Mouse (Mus musculus) lung, postnatal 14 days (tissue): ENCODE measurements around the gene Irs2.

Experiments
- DNase-seq: peaks from one replicate; pipeline ENCODE4 v3.0.0; 2021

Gene Irs2

DNA sequence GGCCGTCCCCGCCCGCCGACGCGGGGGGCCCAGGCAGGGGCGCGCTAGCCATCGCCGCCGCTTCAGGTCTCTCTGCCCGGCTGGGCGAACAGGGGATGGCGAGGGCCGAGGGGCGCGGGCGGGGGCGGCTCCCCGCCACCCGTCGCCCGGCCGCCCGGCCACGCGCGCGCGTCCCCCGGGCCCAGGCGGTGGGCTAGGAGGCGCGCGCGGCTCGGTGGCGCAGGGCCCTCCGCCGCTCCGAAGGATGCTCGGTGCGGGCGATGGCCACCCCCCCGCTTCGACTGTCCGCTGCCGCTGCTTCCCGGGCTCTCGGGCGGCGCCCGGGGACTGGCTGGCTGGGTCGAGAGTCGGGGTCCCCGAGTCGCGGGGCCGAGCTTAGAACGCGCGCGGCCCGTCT lies at the start of gene Irs2:
Gene Irs2, minus strand, starts transcription at position 80 of the 397 bp plus-strand sequence.
- no peak for DNase-seq

DNA sequence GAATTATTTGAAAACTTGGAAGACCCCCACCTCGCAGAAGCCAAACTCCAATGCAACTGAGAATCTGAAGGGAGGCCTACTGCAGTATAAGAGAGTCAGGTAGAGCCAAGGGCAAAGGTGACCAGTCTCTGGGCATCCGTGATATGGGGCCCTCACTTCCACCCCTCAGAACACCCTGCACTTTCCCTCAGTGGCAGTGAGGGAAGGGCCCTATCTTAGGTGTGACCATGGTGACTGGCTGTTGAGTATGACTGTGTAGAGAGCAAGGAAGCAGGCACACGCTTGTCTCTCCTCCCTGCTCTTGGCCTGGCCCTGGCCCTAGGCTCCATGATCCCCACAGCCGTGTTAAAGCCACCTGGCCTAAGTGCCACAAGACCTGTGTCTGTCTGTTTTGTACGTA lies 48.4 kb upstream of the Irs2 start:
- no peak for DNase-seq

DNA sequence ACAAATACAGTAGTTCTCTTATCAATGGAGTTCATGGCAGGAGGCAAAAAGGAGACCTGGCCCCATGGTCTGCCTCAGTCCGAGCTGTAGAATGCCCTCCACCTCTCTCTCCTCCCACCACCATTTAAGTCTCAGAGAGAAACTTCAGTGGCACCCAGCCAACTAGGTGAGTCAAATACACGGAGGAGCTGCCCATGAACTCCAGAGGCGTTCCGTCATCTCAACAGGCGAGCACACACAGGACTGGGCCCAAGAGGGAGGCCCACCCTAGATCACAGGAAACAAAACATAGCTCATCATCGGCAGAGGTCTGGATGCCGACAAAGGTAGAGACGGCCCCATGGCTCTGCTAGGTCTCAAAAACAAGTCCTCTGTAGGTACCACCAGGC lies 47.9 kb upstream of the Irs2 start:
- no peak for DNase-seq

DNA sequence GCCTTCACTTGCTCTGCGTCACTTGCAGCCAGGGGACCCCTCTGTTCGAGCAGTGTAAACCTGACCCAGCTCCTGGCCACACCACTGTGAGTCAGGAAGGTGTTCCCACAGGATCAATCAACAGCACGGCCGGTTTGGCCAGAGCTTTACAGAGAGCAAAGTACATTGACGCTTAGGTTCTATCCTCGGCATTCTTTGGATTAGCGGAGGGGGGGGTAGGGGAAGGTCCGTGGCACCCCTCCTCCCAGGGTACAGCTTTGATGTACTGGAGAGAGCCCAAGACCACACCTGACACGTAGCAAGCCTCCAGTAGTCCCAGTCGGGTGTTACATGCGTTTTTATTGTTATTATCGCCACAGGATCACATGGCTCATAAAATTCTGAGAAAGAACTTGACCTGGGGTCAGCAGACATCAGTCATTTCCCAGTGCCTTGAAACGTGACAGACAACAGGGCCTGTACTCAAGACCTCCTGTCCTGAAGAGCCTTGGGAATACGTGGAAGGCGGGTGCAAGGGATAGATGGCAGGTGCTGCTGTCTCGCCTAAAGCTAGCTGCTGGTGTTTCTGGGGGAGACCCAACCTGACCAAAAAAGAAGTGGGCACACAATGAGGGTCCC lies 47.4 kb upstream of the Irs2 start:
- DNase-seq = no peak

DNA sequence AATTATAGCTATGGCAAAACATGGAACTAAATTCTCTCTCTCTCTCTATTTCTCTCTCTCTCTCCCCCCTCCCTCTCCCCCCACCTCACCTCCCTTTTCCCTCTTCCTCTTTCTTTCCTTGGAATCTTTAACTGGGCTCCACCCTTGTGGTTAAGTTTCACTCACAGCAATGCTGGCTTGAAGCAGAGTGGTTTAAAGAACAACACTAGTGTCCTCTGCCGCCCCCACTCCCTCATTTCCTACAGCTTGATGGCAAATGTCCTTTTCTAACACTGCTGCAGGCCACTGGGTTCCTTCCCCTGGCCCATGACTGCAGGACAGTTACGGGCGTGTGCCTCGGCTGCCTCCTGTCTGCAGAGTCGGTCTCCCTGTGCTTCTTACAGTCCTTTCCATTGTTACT lies 41.6 kb upstream of the Irs2 start:
- DNase-seq = no peak

DNA sequence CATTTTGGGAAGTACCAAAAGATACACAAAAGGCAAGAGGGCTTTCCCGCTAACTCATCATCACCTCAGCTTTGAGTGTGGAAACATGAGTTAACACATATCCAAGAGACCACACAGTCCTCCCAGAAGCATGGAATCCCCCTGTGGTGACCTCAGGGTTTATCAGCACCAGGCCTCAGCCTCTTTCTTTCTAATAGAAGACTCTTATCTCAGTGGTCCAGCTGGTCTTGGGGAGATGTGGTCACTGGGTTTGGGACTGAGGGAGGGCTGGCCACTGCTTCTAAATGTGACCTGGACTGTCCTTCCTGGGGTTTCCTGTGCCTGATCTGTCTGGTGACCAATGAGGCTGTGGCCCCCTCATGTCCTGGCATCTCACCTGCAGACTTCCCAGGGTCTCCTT lies 39.6 kb upstream of the Irs2 start:
- DNase-seq = no peak

DNA sequence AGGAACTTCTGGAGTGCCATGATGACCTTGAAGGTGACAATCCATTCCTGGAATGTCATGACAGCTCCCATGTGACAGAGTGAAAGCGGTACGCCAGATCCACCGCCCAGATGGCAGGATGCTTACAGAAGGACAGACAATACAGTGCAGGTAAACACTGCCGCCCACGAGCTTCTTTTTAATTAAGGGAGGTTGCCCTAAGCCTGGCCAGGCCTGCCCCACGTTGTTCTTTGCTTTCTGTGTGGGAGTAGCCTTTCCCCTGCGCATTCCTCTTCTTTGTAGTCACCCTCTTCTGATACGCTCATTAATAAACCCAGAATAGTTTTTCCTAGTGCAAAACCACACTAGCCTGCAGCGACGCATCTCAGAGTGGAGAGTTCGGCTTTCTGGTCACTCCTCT lies 36.4 kb upstream of the Irs2 start:
- DNase-seq = no peak

DNA sequence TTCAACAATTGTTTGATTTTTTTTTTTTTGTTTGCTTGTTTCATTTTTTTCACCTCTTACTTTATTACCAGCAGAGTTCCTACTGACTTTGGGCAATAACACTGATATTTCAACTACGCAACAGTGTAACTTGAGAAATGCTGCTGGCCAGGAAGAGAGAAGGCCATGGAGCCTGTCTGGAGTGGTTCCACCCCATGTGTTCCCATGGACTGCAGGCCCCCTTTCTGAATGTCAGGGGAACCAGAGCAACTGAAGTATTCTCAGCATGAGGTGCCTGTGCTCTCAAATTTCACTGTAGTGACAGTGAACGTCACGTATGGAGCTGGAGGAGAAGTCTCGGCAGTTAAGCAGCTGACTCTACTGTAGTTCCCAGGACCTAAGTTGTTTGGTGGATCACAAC lies 35.3 kb upstream of the Irs2 start:
- DNase-seq = no peak

DNA sequence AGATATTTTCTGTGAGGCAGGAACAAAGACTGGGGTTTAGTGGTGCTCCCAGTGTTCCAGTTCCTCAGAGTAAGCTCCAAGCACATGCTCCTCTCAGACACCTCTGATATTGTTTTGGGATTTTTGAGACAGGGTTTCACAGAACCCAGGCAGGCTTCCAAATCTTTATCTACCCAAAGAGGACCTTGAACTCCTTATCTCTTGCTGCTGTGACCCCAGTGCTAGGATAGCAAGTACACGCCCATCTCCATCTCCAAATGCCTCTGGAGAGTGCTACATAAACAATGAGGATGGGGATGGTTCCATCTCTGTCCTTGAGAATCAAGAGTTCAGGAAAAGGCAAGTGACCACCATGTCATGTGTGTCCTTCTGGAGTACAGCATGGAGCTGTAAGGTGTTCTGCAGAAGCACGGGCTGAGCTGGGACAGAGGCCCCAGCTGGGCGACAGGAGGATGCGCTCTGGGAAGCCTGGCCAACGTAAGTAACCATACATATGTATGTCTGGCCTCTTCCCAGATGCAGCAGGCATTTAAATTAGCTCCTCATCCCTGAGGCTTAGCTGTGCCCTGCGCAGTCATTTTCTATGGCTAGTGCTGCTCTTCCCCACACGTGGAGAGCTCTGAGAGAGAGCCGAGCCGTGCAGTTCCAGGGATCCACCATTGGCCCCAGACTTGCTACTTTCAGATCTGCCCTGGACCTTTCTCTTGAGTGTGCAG lies 34.8 kb upstream of the Irs2 start:
- DNase-seq = no peak

DNA sequence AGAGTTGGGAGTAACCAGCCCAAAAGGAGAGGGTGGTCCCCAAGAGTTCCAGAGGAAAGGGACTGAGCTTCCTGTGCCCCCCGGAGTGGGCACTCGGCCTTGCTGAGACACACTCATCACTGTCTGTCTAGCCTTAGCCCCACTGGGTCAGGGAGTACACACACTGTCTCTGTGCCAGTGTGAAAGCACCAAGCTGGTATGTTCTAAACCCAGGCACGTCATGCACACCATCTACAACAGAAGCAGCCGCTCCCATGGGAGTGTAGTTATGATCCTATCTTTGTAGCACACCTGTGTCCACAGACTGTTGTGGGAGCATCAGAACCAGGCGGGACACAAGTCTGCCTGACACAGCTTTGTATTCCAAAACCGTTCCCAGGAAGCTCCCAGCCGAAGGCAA lies 31.8 kb upstream of the Irs2 start:
- no peak for DNase-seq

DNA sequence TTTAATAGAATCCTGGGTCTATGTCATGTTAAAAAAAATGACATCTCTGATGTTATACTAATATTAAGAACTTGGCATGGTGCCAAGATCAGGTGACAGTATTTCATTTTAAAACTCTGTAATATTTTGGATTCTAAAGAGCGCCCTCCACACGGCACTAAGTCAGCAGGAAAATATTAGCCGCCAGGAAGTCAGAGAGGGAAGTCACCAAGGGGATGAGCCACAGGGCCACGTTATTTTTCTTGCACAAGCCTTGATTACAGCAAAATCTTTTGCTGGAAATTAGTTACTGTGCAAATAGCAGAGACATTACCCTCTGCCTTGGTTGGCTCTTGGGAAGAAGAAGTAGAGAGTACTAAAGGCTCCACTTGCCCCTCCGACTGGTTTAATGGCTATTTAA lies 30.5 kb upstream of the Irs2 start:
- DNase-seq = no peak

DNA sequence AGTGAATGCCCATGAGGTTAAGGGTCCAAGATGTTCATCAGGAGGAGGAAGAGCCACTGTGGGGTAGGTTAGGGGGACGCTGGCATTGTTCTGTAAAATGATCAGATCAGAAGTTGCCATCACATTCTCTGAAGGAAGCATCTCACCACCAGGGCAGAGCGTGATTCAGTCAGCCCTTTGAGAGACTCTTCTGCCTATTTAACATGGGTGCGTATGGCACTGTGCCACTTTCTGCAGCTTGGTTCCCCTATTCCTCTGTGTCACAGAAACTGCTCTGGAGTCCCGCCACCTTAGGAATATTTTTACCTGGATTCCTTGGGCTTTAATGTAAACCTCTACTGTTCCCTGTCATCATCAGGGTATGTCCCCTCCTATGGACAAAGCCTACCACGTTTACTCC lies 30.1 kb upstream of the Irs2 start:
- no peak for DNase-seq

DNA sequence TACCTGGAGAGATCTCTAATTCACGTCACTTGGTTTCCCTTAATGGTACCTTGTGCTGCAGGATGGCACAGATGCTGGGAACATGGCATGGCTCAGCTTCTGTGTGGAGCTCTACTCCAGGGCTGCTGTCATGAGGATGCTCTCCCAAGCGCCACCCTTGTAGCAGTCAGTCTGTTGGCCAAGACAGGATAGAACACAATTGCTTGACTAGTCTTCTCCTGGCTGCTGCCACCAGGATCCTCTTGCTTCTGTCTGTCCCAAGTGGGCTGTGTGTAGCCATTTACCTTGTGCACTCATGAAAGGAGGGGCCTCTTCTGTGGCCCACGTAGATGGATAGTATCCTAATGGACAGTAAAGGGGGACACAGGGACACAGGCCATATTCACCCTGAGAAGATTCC lies 28.5 kb upstream of the Irs2 start:
- no peak for DNase-seq

DNA sequence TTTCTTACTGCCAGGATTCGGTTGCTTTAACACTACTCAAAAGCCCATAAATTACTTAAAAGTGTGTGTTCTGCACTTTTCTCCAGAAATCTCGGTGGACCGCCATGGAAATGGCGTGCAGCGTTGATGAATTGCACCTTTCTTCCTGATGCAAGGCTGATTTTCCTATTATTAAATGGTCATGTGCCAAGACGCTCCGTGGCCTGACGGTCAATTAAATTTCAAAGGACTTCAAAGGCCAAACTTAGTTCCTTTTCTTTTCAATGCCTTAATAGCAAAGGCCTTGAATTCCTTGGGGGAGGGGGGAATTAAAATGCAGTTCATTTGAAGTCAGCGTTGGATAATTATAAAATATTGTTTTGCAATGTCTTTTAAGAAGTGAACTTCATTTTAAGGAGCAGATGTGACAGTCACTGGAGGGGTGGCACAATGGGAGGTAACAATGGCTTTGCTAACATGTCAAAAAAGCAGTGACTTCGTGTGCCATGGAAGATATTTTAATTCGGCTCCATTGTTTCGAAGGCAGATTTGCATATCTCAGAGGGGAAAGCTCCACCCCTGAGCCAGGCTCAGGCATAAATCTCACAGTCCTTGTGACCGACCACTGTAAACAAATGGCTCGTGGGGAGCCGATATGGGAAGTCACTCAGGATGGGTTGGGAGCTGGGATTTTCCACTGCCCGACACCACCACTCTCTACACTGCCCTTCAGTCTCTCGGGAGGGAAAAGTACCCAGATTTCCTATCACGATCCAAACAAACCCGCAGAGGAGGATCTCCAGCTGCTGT lies 27.6 kb upstream of the Irs2 start:
- no peak for DNase-seq

DNA sequence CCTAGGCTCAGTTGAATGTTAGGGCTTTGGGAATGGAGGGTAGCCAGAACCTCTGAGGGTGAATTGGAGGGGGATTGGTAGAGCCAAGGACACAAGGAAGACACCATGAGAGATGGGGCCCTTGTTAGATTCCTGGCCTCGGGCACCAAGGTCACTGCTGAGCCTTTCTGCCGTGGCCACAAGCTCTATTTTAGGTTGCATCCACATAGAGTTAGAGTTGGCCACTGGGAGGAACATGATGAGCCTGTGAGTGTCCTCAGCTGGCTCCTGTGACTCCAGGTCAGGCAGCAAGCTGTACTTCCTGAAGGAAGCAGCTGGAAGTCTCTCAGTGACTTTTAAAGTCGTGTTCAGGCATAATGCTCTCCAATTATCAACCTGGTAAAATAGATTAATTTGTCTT lies 16.6 kb upstream of the Irs2 start:
- no peak for DNase-seq

DNA sequence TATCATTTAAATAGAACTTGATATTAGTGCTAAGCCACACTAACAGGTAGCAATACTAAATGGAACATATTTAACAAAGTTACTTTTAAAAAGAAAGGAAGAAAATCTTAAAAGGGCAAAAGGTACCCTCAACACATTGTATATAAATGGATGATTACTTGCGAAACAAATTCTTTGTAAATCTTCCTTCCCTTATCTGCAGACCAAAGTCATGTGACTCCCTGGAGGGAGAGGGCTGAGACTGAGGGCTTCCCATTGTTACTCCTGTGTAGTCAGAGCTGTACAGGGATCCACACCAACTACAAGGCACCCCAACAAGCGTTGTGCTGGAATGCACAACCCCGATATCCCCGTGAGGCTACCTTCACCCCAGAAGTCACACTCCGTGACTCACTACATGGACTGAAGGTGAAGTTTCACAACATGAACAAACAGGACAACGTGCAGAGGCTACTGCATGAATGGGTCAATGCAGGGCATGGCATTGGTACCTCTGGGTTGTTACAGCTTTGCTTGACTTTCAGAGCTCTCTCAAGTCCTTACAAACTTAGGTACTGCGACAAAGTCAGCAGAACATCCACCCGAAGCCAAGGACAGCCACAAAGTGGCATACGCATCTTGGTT lies 12.8 kb upstream of the Irs2 start:
- no peak for DNase-seq

DNA sequence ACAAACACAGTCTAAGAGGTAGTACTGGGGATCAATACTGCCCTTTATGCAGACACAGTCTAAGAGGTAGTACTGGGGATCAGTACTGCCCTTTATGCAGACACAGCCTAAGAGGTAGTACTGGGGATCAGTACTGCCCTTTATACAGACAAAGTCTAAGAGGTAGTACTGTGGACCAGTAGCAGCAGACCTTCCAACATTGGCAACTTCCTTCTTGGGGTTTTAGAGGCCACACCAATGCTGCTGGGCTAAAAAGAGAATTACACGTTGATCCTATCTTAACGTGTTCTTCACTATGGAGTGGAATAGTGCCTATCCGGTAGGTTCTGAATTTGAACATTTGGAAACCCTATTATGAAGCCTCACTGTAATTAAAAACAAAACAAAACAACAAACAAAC lies 7.4 kb upstream of the Irs2 start:
- no peak for DNase-seq

DNA sequence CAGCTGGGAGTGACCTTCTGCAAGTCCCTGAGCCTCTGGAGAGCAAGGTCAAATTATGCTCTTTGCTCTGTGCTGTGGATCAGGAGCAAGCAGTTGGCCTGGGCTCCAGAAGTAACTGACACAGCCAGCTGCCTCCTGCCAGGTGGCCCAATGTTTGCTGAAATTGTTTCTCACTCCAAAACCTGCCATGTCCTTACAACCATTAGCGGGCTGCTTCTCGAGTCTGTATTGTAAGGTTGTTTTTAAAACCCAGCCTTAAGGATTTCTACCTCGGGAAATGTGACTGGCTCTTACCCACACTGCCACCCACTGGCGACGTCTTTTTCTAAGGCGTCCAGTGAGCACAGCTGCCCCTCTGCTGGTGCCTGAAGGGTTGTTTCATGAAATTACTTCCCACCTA lies 5.0 kb upstream of the Irs2 start:
- DNase-seq = peak; percentile 78

DNA sequence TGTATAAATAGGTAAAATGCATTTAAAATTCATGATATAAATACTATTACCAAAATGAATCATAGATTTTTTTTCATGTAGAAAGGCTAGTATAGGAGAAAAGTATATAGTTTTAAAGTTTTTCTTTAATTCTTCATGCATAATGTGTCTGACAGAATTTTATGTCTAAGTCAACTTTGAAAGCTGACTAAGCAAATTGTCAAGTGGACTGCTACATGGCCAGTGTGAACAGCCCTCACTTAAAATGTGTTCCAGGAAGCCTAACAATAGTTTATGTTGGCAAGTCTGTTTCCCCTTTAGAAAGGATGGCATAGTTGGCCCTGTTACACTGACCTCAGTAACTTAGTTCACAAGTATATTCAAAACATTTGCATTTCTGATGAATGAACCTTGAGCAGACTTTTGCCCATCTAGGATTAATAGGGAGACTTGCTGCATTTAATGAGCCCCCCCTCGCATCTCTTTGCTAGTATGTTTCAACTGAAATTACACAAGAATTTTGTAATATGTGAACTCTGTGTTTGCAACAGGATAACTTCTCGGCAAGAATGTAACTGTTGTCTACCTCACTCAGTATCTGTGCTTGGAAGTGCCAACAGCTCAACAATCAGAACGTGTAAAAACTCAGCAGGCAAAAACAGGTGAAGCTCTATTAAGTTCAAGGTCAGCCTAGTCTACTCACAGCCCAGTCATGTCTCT lies 3.7 kb upstream of the Irs2 start:
- no peak for DNase-seq

DNA sequence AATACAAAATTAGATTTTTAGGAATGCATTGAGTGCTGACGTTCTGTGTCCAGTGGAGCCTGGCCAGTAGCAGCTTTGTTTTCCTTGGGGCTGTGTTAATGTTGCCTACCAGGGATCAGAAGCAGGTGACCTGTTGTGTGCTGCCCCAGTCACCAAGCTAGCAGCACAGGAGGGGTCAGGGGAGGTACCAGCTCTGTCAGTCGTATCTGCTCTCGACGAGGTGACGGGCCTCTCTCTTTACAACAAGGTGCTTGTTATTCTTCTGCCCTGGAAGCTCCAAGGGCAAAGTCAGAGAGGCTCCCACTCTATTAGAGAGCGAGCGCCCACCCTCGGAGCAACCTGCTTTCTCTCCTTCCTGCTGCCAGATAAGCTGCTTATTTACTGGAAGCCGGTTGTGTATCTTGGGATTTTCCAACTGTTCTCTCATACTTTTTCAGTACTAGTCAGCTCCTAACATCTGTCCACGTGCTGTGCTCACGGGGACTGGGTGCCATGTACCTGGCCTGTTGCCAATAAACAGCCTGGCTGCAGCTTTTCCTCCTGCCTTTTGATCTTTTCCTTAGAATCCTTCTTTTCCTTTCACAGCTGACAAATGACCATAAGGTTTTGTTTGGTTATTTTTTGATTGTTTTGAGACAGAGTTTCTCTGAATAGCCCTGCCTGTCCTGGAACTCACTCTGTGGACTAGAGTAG lies 2.8 kb upstream of the Irs2 start:
- DNase-seq = no peak

DNA sequence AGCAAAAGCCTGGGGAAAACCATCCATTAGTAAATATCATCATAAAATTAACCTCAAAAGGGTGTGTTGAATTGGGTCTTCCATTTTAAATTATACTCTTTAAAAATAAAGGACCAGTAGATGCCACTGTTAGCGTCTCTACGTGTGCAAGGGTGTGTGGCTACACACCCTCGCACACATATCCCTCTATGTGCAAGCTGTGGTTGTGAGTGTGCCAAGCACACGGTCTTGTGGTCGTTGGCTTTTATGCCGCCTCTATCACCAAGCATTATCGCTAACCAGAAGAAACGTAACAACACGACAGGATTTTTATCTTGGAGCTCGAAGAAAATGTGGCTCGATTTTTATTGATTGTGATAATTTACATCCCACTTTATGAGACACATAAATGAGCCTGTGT lies 2.1 kb upstream of the Irs2 start:
- no peak for DNase-seq

DNA sequence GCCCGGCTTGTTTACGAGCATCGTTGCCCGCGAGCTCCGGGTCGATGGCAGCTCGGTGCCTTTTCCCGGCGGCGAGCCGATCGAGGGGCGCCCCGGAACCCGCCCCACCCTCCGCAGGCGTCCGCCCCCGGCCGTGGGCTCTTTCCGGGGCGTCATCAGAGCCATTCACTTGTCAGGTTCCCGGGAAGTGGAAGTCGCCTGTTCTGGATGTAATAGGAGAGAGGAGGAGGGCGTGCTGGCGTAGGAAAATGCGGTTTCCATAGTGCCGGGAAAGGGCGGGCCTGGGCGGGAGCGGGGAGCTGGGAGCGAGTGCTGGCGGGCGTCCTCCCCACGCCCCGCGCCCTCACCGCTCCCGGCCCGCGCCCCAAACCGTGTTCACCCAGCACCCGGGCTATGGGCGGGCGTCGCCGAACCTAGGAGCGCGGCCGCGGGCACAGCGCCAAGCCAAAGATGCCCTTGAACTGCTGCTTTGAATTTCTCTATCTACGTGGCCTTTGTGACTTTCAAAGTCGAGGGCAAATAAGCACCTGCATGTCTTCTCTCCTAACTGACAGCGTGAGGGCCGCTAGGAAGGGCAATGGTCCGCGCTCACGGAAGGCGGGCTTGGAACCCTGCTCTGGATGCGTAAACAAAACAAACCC lies 1.3 kb upstream of the Irs2 start:
- peak; percentile 70 for DNase-seq
